Mouse (Mus musculus): Measurements from ENCODE around the gene Pde1a.

DNA sequence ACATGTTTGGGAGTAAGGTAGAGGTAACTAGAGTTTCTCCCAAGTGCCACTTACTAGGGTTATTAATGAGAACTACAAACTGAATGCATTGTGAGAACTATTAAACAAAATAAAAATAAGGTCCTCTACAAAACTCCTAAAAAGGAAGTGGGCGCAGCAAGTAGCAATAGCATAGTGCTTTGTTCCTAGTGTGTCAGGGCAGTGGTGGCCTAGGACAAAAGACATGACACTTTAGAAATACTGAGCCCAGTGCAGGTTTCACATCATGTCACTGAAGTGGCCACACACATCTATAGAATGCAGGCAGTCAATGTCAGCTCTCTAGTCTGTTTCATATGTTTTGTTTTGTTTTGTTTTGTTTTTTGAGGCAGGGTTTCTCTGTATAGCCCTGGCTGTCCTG lies 103.2 kb downstream of the Pde1a start:
- no peak for TF ChIP-seq CTCF (IDR thresholded peaks at IDR 0.05; ENCODE audit: borderline replicate concordance, control insufficient read depth, extremely low read depth, insufficient read depth, low read length, poor library complexity)
- no peak for TF ChIP-seq POLR2A (IDR thresholded peaks at IDR 0.05; ENCODE audit: control insufficient read depth, extremely low read depth, insufficient read depth, low read length, poor library complexity)
